ENCODE assay signal across 28 mouse cellular contexts in the genomic region with DNA sequence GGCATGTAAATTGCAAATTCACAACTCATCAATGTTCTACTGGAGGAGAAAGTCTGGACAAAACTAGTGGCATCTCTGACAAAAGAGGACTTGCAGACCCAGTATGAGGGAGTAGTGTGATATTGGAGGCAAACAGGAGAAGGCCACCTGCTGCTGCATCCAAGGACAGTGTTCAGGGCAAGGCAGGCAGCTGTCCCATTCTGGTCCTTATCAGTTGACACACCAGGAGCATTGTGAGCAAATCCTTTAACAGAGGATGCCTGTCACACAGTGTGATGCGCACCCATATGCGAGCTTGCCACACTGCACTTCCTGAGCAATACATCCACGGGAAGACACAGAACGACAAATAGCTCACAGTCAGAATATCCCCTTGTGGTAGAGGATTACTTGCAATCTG. TPM values are rescaled to one million over a fixed set of nuclear protein-coding genes. Genes with fewer than 3 reads are reported as not detected.
DNase-seq lines count a peak whose midpoint lies in the region; TF ChIP-seq lines count a peak whose summit lies in the region.
"Had no signal": no experiment of that assay in that cellular context is flagged by ENCODE, and none has a peak within 500 bp of the region (broad histone marks: within the 10 kb centered on the region; RNA-seq: fewer than 3 reads in every experiment).

No protein-coding gene starts in this region.

- H3K27me3 ChIP-seq in testis, adult 2 months (ENCODE audit: control insufficient read depth, insufficient read depth, low read length) = no peaks in the 10 kb centered on the region
- H3K27me3 ChIP-seq: CH12.LX had no signal

- H3K4me1 ChIP-seq in testis, adult 2 months (ENCODE audit: control insufficient read depth, insufficient read depth, low read length) = no peaks in the 10 kb centered on the region

- no peak overlapping the region for H3K27ac ChIP-seq in testis, adult 2 months (ENCODE audit: control insufficient read depth, insufficient read depth, low read depth, low read length)

- no peak for TF ChIP-seq CTCF in testis, adult 2 months (IDR thresholded peaks at IDR 0.05; ENCODE audit: control insufficient read depth, insufficient read depth, insufficient replicate concordance, low read depth, low read length)

- peak; percentile 59; the same call in 1 of the 2 replicates for TF ChIP-seq POLR2A in testis, adult 2 months (IDR thresholded peaks at IDR 0.05; ENCODE audit: control insufficient read depth, low read depth, low read length)

- DNase-seq in heart, adult 11 months = peak; percentile 80
- no peak for DNase-seq in heart, adult 9 months (ENCODE audit: low spot score in 2 of 2)
- DNase-seq in testis, postnatal 10 days (ENCODE audit: low spot score) = no peak
- peak; percentile 25 for DNase-seq in 416B (ENCODE audit: low read depth)
- no peak for DNase-seq in adrenal gland, postnatal 25 days
- DNase-seq: adrenal gland, adult 2 months; adrenal gland, adult 8-10 months; adrenal gland, postnatal 10 days; adrenal gland, postnatal 14 days; adrenal gland, postnatal 36 days; B cell, adult 2 months; cerebellum, adult 11 months; cerebellum, adult 11-12 months; cerebellum, adult 18-20 months; cerebellum, adult 2 months; cerebellum, adult 8-10 months had no signal

- no peak overlapping the region; the same call in 1 of the 2 replicates for H3K4me3 ChIP-seq in testis, adult 2 months (ENCODE audit: control insufficient read depth, low read depth, low read length)

- no peaks in the 10 kb centered on the region for H3K36me3 ChIP-seq in testis, adult 2 months (ENCODE audit: control insufficient read depth, insufficient read depth, low read length)
- H3K36me3 ChIP-seq: G1E had no signal

RNA-seq across cellular contexts. Expression of a gene that starts 12.9 kb away (rescaled TPM):
- 39.0 and 40.5 TPM in 2 replicates for polyA plus RNA-seq in testis, adult 2 months (2012; rRNA removed)
- 0.46 TPM in 1 of 2 replicates, not detected in the other for total RNA-seq in adrenal gland, postnatal 25 days (2021)
- total RNA-seq: adrenal gland, adult 18-20 months; adrenal gland, adult 2 months; adrenal gland, postnatal 10 days; adrenal gland, postnatal 14 days; MEL had no signal
- polyA plus RNA-seq: activated CD4-positive, CD25-positive, alpha-beta regulatory T cell, adult 4 months; adrenal gland, adult 2 months; CD4-positive, CD25-positive, alpha-beta regulatory T cell, adult 4 months; Patski had no signal

RNA-seq across cellular contexts. Expression of a gene that starts 37.9 kb away (rescaled TPM):
- 0.61 and 0.65 TPM in 2 replicates for polyA plus RNA-seq in testis, adult 2 months (2012; rRNA removed)
- 6.5 and 6.6 TPM in 2 replicates for total RNA-seq in adrenal gland, postnatal 25 days (2021)
- total RNA-seq: CH12.LX, MEL had no signal
- polyA plus RNA-seq: activated CD4-positive, CD25-positive, alpha-beta regulatory T cell, adult 4 months; CD4-positive, CD25-positive, alpha-beta regulatory T cell, adult 4 months; Patski had no signal

RNA-seq across cellular contexts. Expression of a gene that starts 50.5 kb away (rescaled TPM):
- 0.01 TPM in 2 replicates for polyA plus RNA-seq in testis, adult 2 months (2012; rRNA removed)
- not detected in 2 replicates for total RNA-seq in adrenal gland, postnatal 25 days (2021)
- total RNA-seq: adrenal gland, adult 18-20 months; adrenal gland, adult 2 months; adrenal gland, adult 8-10 months; adrenal gland, postnatal 10 days; adrenal gland, postnatal 14 days; adrenal gland, postnatal 36 days; adrenal gland, postnatal 4 days; MEL had no signal
- polyA plus RNA-seq: activated CD4-positive, CD25-positive, alpha-beta regulatory T cell, adult 4 months; adrenal gland, adult 2 months had no signal

RNA-seq across cellular contexts. Expression of a gene that starts 54.1 kb away (rescaled TPM):
- 8.4 and 10.2 TPM in 2 replicates for polyA plus RNA-seq in testis, adult 2 months (2012; rRNA removed)
- not detected in 2 replicates for total RNA-seq in adrenal gland, postnatal 25 days (2021)
- total RNA-seq: adrenal gland, adult 18-20 months; adrenal gland, adult 2 months; adrenal gland, adult 8-10 months; adrenal gland, postnatal 10 days; adrenal gland, postnatal 14 days; adrenal gland, postnatal 36 days; adrenal gland, postnatal 4 days; CH12.LX; ES-E14; G1E; MEL had no signal
- polyA plus RNA-seq: activated CD4-positive, CD25-positive, alpha-beta regulatory T cell, adult 4 months; adrenal gland, adult 2 months; brain, embryonic 14.5 days; C2C12; CD4-positive, CD25-positive, alpha-beta regulatory T cell, adult 4 months; cerebellum, adult 2 months; G1E; Patski had no signal

Comparison
In these comparisons a context has a peak if more than half of its experiments do, and no peak if none do; other contexts are left out.
1. DNase-seq: peak in heart, adult 11 months (single experiment) and 416B (single experiment); none in heart, adult 9 months (0 of 2), testis, postnatal 10 days (single experiment) and adrenal gland, postnatal 25 days (single experiment).